Mouse (Mus musculus) limb, embryonic 12.5 days (tissue): ENCODE data around the gene Ip6k3. TPM values are rescaled to one million over a fixed set of nuclear protein-coding genes. Genes with fewer than 3 reads are reported as not detected.

Experiments
- ATAC-seq: fragments of 200-750 bp; cut with Nextera tagmentation; 2 replicates; pipeline ENCODE4 v1.8.0; 2017; ENCODE audit warnings: low read depth, moderate TSS enrichment; ENCODE audit not compliant: insufficient number of reproducible peaks, insufficient read depth, low FRiP score, low TSS enrichment
- H3K27ac ChIP-seq: fragments of 300-500 bp; sonication (generic); 2 replicates; pipeline ENCODE4 v1.5.1; 2016; ENCODE audit warnings: mild to moderate bottlenecking, moderate library complexity
- H3K27me3 ChIP-seq: fragments of 300-500 bp; sonication (generic); 2 replicates; pipeline ENCODE4 v1.6.1; 2016; ENCODE audit warnings: mild to moderate bottlenecking, moderate library complexity
- H3K36me3 ChIP-seq: fragments of 300-500 bp; sonication (generic); 2 replicates; pipeline ENCODE4 v1.6.1; 2016; ENCODE audit warnings: mild to moderate bottlenecking, moderate library complexity
- H3K4me1 ChIP-seq: fragments of 300-500 bp; sonication (generic); replicated peaks from 2 replicates; pipeline ENCODE4 v1.6.1; 2016
- H3K4me2 ChIP-seq: fragments of 300-500 bp; sonication (generic); 2 replicates; pipeline ENCODE4 v1.6.1; 2016; ENCODE audit warnings: mild to moderate bottlenecking, moderate library complexity
- H3K4me3 ChIP-seq: fragments of 300-500 bp; sonication (generic); replicated peaks from 2 replicates; pipeline ENCODE4 v1.5.1; 2016; ENCODE audit warnings: mild to moderate bottlenecking
- H3K9ac ChIP-seq: fragments of 300-500 bp; sonication (generic); replicated peaks from 2 replicates; pipeline ENCODE4 v1.6.1; 2016; ENCODE audit warnings: mild to moderate bottlenecking, moderate library complexity
- H3K9me3 ChIP-seq: fragments of 300-500 bp; sonication (generic); 2 replicates; pipeline ENCODE4 v1.6.1; 2016; ENCODE audit warnings: mild to moderate bottlenecking, moderate library complexity
- WGBS: fragments of 180-500 bp; shearing (Covaris S2); methylation state at CpG from one replicate; pipeline ENCODE4 v1.1.7; 2016; 5-methylcytosine and 5-hydroxymethylcytosine counted together
- polyA plus RNA-seq: library from polyadenylated mRNA; unstranded; fragments of >200 nt; fragmentation: Nextera tagmentation; extraction: Ambion mirVana; gene quantifications from 2 replicates; pipeline ENCODE4 v1.2.1, GENCODE M21; 2016

The Ip6k3 gene
- polyA plus RNA-seq, 1 experiment from 2014 or later: 0.45 TPM

- ATAC-seq: no peak
- WGBS: 70% methylated on average over 5 of the region's 5 CpGs
- Histone ChIP-seq H3K9me3 (no peaks in the 10 kb centered on the region), H3K27ac (no peak overlapping the region), H3K36me3 (peaks cover 24% of the 10 kb centered on the region), H3K27me3 (no peaks in the 10 kb centered on the region), H3K4me1 (peaks cover 29% of the 10 kb centered on the region), H3K4me2 (no peak overlapping the region), H3K9ac (no peak overlapping the region), H3K4me3 (no peak overlapping the region)
These were observed 65.9 kb downstream of the Ip6k3 start for GRCm38 (mm10) chr17:27101675-27102074.

DNA sequence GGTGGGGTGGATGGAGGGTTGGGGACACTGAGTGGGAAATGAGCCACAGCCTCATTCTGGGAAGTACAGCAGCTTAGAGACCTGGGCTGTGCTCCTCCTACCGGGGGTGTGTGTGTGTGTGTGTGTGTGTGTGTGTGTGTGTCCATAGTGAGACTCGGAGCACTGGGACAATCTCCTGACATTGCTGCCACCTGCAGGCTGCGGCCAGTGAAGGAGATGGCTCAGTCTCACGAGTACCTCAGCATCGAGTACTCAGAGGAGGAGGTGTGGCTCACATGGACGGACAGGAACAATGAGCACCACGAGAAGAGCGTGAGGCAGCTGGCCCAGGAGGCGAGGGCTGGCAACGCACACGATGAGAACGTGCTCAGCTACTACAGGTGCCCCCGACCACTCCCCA is 71.9 kb downstream of the Ip6k3 start:
- 51% methylated on average over 13 of the region's 13 CpGs for WGBS
- Histone ChIP-seq H3K36me3 (peaks cover 29% of the 10 kb centered on the region; the same call in 1 of the 2 replicates), H3K4me3 (no peak overlapping the region), H3K27ac (no peak overlapping the region), H3K9me3 (no peaks in the 10 kb centered on the region), H3K4me2 (no peak overlapping the region), H3K27me3 (no peaks in the 10 kb centered on the region), H3K4me1 (peaks cover 5% of the 10 kb centered on the region), H3K9ac (no peak overlapping the region)
- no peak for ATAC-seq

Other genes starting within 250 kb of the Ip6k3 start
- 10.7 and 12.5 TPM in 2 replicates for gene Phf1, start 234.7 kb downstream of the Ip6k3 start, polyA plus RNA-seq
- 173 and 188 TPM in 2 replicates for gene Cuta, start 228.2 kb downstream of the Ip6k3 start, polyA plus RNA-seq
- gene Syngap1, start 226.5 kb downstream of the Ip6k3 start, polyA plus RNA-seq: 3.4 and 4.0 TPM in 2 replicates
- gene Zbtb9, start 194.6 kb downstream of the Ip6k3 start, polyA plus RNA-seq: 15.8 and 17.8 TPM in 2 replicates
- 3.5 and 5.3 TPM in 2 replicates for gene Bak1, start 138.8 kb downstream of the Ip6k3 start, polyA plus RNA-seq
- 4.3 and 5.2 TPM in 2 replicates for gene Itpr3, start 110.5 kb downstream of the Ip6k3 start, polyA plus RNA-seq
- 350 and 361 TPM in 2 replicates for gene Uqcc2, start 33.9 kb downstream of the Ip6k3 start, polyA plus RNA-seq
- gene Lemd2, start 36.7 kb upstream of the Ip6k3 start, polyA plus RNA-seq: 30.7 and 31.0 TPM in 2 replicates